Mouse (Mus musculus) ES-E14 (cell line): ENCODE data around the gene Ppdpf.

ENCODE experiments used
- CHD2 ChIP-seq: IDR thresholded peaks from 2 replicates; pipeline ENCODE4 v1.6.1; 2014; ENCODE audit warnings: mild to moderate bottlenecking, low read depth, low read length, inconsistent platforms
- HCFC1 ChIP-seq: IDR thresholded peaks from 2 replicates; pipeline ENCODE4 v1.6.1; 2012; ENCODE audit warnings: low read length, inconsistent platforms, borderline replicate concordance; ENCODE audit not compliant: insufficient read depth
- MAFK ChIP-seq: IDR thresholded peaks from 2 replicates; pipeline ENCODE4 v1.6.1; 2014; ENCODE audit warnings: mild to moderate bottlenecking, low read depth, low read length, inconsistent platforms; ENCODE audit not compliant: insufficient read depth
- ZC3H11A ChIP-seq: IDR thresholded peaks from 2 replicates; pipeline ENCODE4 v1.6.1; 2012; ENCODE audit warnings: low read depth, mild to moderate bottlenecking, inconsistent platforms, low read length, borderline replicate concordance
- ZNF384 ChIP-seq: IDR thresholded peaks from 2 replicates; pipeline ENCODE4 v1.6.1; 2012; ENCODE audit warnings: low read depth, low read length, inconsistent platforms

GRCm38 (mm10) chr2:181201606-181202005 is 14.6 kb downstream of the Ppdpf start:
- no peak for TF ChIP-seq ZNF384
- TF ChIP-seq MAFK = no peak
- no peak for TF ChIP-seq CHD2
- TF ChIP-seq HCFC1 = no peak
- no peak for TF ChIP-seq ZC3H11A
